Mouse (Mus musculus) liver, embryonic 13.5 days (tissue): ENCODE measurements at regions not wholly inside any gene's neighbourhood (a gene's known extent, or its start where the extent isn't known, plus 50 kb on each side); places are given as distances from the start of the nearest gene placed in this dataset.
"Not testable (repeated sequence)": the region's sequence is repeated elsewhere in the genome, so short reads cannot be mapped to it uniquely, and the experiment has no call there.

Experiments
- ATAC-seq: fragments of 200-750 bp; cut with Nextera tagmentation; 2 replicates; pipeline ENCODE4 v1.8.0; 2017; ENCODE audit warnings: low read depth, mild to moderate bottlenecking, moderate number of reproducible peaks, moderate library complexity
- DNase-seq: peaks from one replicate; pipeline ENCODE4 v3.0.0; 2022
- H3K27ac ChIP-seq: fragments of 300-500 bp; sonication (generic); 2 replicates; pipeline ENCODE4 v1.5.1; 2015; ENCODE audit warnings: moderate library complexity, mild to moderate bottlenecking, inconsistent platforms
- H3K27me3 ChIP-seq: fragments of 300-500 bp; sonication (generic); 2 replicates; pipeline ENCODE4 v1.6.1; 2015; ENCODE audit warnings: mild to moderate bottlenecking, inconsistent platforms
- H3K36me3 ChIP-seq: fragments of 300-500 bp; sonication (generic); 2 replicates; pipeline ENCODE4 v1.6.1; 2015; ENCODE audit warnings: mild to moderate bottlenecking, inconsistent platforms
- H3K4me1 ChIP-seq: fragments of 300-500 bp; sonication (generic); replicated peaks from 2 replicates; pipeline ENCODE4 v1.6.1; 2015; ENCODE audit warnings: inconsistent platforms
- H3K4me2 ChIP-seq: fragments of 300-500 bp; sonication (generic); 2 replicates; pipeline ENCODE4 v1.6.1; 2015; ENCODE audit warnings: inconsistent platforms, mild to moderate bottlenecking, moderate library complexity
- H3K4me3 ChIP-seq: fragments of 300-500 bp; sonication (generic); replicated peaks from 2 replicates; pipeline ENCODE4 v1.5.1; 2015; ENCODE audit warnings: mild to moderate bottlenecking, inconsistent platforms
- H3K9ac ChIP-seq: fragments of 300-500 bp; sonication (generic); 2 replicates; pipeline ENCODE4 v1.6.1; 2015; ENCODE audit warnings: mild to moderate bottlenecking, inconsistent platforms
- H3K9me3 ChIP-seq: fragments of 300-500 bp; sonication (generic); replicated peaks from 2 replicates; pipeline ENCODE4 v1.6.1; 2016; ENCODE audit warnings: inconsistent platforms
- WGBS: fragments of 180-500 bp; shearing (Covaris S2); methylation state at CpG from one replicate; pipeline ENCODE4 v1.1.7; 2015; ENCODE audit not compliant: insufficient replicate concordance; 5-methylcytosine and 5-hydroxymethylcytosine counted together

DNA sequence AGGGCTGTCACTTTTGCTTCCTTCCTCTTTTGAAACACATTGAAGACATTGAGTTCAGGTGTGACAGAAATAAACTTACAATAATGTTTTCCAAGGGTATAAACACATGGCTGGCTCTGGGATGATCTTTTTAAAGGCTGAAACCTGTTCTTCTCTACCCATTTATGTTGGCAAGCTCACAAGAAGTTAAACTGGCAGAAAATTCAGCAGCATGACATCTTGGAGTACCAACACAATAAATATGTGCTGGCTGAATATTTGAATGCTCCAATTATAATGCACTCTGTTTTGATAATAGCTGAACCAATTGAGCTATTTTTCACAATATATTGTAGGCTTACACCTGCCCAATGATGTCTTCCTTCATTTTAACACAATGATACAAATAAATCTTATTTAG, 168.1 kb upstream of the Fbxl7 start:
- H3K4me2 ChIP-seq: no peak overlapping the region
- no peaks in the 10 kb centered on the region for H3K4me1 ChIP-seq
- no peak overlapping the region for H3K9ac ChIP-seq
- H3K36me3 ChIP-seq: no peaks in the 10 kb centered on the region
- ATAC-seq (no peak), DNase-seq (no peak)
- no peaks in the 10 kb centered on the region for H3K9me3 ChIP-seq
- H3K27ac ChIP-seq: no peak overlapping the region
- H3K4me3 ChIP-seq: no peak overlapping the region
- no peaks in the 10 kb centered on the region for H3K27me3 ChIP-seq

DNA sequence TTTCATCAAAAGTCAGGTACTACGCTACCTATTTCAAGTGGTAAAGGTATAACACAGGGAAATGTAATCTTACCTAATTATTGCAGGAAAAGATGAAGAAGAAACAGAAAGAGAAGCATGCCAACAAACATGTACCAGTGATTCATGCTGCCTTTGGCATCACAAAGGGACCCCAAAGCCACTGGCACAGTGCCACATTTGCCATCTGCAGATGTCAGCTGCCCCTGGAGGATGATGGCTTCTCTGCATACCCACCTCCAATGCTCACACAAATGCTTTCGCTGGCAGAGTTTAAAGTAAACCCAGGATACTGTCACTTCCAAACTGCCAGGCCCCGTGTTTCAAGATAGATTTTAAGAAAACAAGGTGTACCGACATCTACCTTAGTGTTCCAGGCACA, 168.6 kb upstream of the Fbxl7 start:
- no peaks in the 10 kb centered on the region for H3K36me3 ChIP-seq
- H3K9ac ChIP-seq: no peak overlapping the region
- no peak for ATAC-seq
- 52% methylated on average over 4 of the region's 4 CpGs for WGBS
- no peaks in the 10 kb centered on the region for H3K4me1 ChIP-seq
- no peak overlapping the region for H3K4me3 ChIP-seq
- no peaks in the 10 kb centered on the region for H3K27me3 ChIP-seq
- no peak overlapping the region for H3K4me2 ChIP-seq
- H3K9me3 ChIP-seq: no peaks in the 10 kb centered on the region
- no peak for DNase-seq
- no peak overlapping the region for H3K27ac ChIP-seq

DNA sequence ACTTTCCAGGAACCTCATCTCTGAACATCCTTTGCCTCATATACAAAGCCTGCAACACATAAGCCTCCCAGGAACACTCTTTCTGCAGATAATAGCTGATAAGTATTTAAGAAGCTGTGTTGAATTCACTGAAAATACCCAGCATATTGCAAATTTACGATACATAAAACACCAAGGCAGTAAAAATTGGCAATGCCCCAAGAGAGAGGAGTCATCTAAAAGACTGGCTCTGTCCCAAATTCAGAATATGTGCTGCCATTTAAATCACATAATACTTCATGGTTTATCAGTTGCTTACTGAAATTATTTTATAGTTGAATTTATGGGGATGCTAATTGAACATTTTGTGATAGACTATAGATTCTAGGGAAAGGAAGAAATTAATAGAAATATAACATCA, 172.3 kb upstream of the Fbxl7 start:
- H3K27ac ChIP-seq: no peak overlapping the region
- DNase-seq: no peak
- WGBS: 40% methylated on average over 1 of the region's 1 CpGs

DNA sequence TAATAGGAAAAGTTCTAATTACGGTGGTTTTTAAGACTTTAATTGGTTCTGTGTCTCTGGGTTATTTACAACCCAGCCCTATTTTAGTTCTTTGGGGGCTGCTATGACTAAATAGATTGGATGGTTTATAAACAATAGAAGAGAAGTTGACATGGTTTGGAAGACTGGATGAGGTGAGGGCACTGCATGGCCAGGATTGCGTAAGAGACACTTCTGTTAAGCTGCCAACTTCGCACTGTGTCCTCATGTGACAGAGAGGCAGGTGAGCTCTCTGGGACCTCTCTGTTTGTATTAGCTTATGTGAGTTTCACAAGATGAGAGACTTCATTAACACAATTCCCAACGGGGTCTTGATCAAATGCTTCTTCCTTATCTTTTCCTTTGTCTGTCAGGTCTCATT, 182.5 kb upstream of the Fbxl7 start:
- H3K9ac ChIP-seq: no peak overlapping the region
- no peak overlapping the region for H3K4me3 ChIP-seq
- H3K4me2 ChIP-seq: no peak overlapping the region
- ATAC-seq (no peak), DNase-seq (no peak)
- no peaks in the 10 kb centered on the region for H3K27me3 ChIP-seq
- 65% methylated on average over 4 of the region's 4 CpGs for WGBS
- no peak overlapping the region for H3K27ac ChIP-seq
- no peaks in the 10 kb centered on the region for H3K4me1 ChIP-seq
- no peaks in the 10 kb centered on the region for H3K36me3 ChIP-seq
- no peaks in the 10 kb centered on the region for H3K9me3 ChIP-seq

More for the DNA sequence above, 172.3 kb upstream of the Fbxl7 start:
- Histone ChIP-seq H3K9me3 (no peaks in the 10 kb centered on the region), H3K4me1 (no peaks in the 10 kb centered on the region), H3K27me3 (no peaks in the 10 kb centered on the region), H3K9ac (no peak overlapping the region), H3K4me3 (no peak overlapping the region), H3K4me2 (no peak overlapping the region), H3K36me3 (no peaks in the 10 kb centered on the region)
- no peak for ATAC-seq

DNA sequence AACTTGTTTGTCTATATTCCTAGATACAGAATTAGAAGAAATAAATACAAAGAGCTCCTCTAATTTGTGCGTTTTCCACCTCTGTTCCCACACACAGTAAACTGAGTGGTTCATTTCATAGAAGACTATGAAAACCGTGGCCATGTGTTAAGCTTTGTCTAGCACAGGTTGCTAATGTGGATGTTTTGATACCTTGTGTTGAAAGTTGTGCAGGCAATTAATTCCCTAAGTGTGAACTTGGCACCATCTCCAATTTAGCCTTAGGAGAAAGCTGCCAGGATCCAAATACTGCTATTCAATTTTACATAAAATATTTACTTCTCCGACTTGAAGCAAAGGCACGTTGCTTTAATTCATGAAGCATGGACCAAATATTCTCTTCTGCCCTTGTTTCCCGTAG, 187.4 kb upstream of the Fbxl7 start:
- H3K4me1 ChIP-seq: no peaks in the 10 kb centered on the region
- no peaks in the 10 kb centered on the region for H3K27me3 ChIP-seq
- no peak overlapping the region for H3K4me2 ChIP-seq
- no peak for ATAC-seq
- no peak overlapping the region for H3K27ac ChIP-seq
- H3K36me3 ChIP-seq: no peaks in the 10 kb centered on the region
- no peak overlapping the region for H3K9ac ChIP-seq
- H3K9me3 ChIP-seq: no peaks in the 10 kb centered on the region
- no peak for DNase-seq
- no peak overlapping the region for H3K4me3 ChIP-seq
- 65% methylated on average over 5 of the region's 5 CpGs for WGBS

DNA sequence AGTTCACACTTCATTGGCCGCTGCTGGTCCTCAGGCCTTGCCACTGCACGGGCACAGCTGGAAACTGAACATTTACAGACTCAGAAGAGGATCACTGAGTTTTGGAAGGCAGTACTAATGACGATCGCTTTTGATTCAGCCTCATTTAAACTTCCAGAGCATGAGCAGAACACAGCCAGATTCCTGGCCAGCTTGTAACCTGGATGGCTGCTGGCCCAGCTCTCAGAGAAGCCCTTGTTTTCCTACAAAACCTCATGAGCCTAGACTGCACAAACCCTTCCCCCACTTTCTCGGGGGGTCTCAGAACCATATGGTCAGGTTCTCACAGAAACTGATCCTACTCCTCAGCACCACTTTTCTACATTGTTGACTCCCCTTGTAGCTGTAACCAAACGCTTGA, 188.2 kb upstream of the Fbxl7 start:
- WGBS: 57% methylated on average over 6 of the region's 6 CpGs
- Histone ChIP-seq H3K4me2 (no peak overlapping the region), H3K27me3 (no peaks in the 10 kb centered on the region), H3K36me3 (no peaks in the 10 kb centered on the region), H3K27ac (no peak overlapping the region), H3K9ac (no peak overlapping the region), H3K4me1 (no peaks in the 10 kb centered on the region), H3K4me3 (no peak overlapping the region), H3K9me3 (no peaks in the 10 kb centered on the region)
- no peak for DNase-seq
- no peak for ATAC-seq

DNA sequence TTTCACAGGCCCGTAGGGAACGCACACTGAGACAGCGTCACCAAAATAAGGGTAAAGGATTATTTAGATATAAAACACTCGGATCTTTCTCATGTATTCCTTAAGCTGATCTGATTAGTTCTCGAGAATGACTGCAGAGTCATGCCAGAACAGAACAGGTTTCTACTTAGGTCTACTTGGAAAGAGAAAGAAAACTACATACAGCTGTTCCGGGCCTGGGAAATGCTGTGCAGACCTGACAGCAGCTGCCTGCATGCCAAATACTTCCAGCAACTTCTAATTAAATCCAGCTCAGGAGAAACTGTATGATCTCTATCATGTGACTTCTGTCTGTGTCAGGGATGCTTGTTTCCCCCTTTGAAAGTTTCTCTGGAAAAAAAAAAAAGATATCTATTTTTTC, 193.8 kb upstream of the Fbxl7 start:
- Histone ChIP-seq H3K27me3 (no peaks in the 10 kb centered on the region), H3K9me3 (no peaks in the 10 kb centered on the region), H3K4me1 (no peaks in the 10 kb centered on the region), H3K4me3 (no peak overlapping the region), H3K9ac (no peak overlapping the region), H3K4me2 (no peak overlapping the region), H3K27ac (no peak overlapping the region), H3K36me3 (no peaks in the 10 kb centered on the region)
- no peak for ATAC-seq
- 66% methylated on average over 6 of the region's 6 CpGs for WGBS
- DNase-seq: no peak

DNA sequence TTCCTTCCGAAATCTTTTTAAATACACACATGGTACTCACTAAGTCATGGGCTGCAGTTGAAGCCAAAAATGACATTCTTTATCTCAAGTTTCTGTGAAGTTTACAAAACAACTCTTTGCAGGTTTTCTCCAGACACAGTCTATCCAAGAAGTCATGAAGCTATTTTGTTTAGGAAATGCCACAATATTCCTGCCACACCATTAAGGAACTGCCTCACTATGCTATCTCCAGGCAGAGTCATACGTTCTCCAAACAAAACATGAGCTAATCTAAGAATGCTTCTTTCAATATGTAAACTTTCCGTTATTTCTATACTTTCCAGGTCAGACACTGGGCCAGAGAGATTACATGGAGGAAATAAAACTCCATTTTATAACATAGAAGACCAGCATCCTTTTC, 198.7 kb upstream of the Fbxl7 start:
- ATAC-seq: no peak
- no peak for DNase-seq
- whole genome bisulfite sequencing: 49% methylated on average over 3 of the region's 3 CpGs
- Histone ChIP-seq H3K9me3 (no peaks in the 10 kb centered on the region), H3K36me3 (no peaks in the 10 kb centered on the region), H3K4me2 (no peak overlapping the region), H3K27ac (no peak overlapping the region), H3K27me3 (no peaks in the 10 kb centered on the region), H3K4me3 (no peak overlapping the region), H3K4me1 (no peaks in the 10 kb centered on the region), H3K9ac (no peak overlapping the region)

DNA sequence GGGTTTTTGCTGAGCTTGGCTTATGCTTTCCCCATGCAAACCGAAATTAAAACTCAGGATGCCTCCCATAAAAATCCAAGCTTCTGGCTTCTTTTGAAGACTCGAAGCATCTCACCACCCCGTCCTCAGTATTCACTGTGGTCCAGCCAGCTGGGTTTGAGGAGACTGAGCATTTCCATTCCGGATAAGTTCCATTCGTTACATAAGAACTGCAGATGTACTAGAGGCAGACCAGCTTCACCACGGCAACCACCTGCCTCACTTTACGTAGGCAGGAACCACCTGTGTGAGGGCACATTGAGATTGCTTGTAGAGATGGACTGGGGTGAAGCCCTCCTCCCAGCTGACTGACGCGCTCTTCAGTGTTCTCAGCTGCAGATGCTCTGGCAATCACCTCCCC, 199.9 kb upstream of the Fbxl7 start:
- H3K27ac ChIP-seq: no peak overlapping the region
- WGBS: 71% methylated on average over 9 of the region's 9 CpGs
- ATAC-seq (no peak), DNase-seq (no peak)
- no peak overlapping the region for H3K9ac ChIP-seq
- no peaks in the 10 kb centered on the region for H3K36me3 ChIP-seq
- H3K9me3 ChIP-seq: no peaks in the 10 kb centered on the region
- H3K4me2 ChIP-seq: no peak overlapping the region
- no peaks in the 10 kb centered on the region for H3K4me1 ChIP-seq
- H3K4me3 ChIP-seq: no peak overlapping the region
- H3K27me3 ChIP-seq: no peaks in the 10 kb centered on the region

DNA sequence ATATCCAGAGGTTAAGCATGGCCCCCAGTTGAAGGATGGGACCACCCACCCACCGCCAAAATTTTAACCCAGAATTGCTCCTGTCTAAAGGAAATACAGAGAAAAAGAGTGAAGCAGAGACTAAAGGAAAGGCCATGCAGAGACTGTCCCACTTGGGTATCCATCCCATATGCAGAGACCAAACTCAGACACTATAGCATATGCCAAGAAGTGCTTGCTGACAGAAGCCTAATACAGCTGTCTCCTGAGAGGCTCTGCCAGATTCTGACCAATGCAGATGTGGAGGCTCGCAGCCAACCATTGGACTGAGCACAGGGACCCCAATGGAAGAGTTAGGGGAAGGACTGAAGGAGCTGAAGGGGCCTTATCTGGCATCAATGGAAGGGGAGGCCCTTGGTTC, 206.2 kb upstream of the Fbxl7 start:
- ATAC-seq, H3K36me3 ChIP-seq, H3K9ac ChIP-seq, H3K4me3 ChIP-seq, H3K9me3 ChIP-seq, DNase-seq, H3K4me2 ChIP-seq, H3K27me3 ChIP-seq, H3K27ac ChIP-seq, H3K4me1 ChIP-seq: not testable (repeated sequence)
- 65% methylated on average over 2 of the region's 2 CpGs for WGBS

DNA sequence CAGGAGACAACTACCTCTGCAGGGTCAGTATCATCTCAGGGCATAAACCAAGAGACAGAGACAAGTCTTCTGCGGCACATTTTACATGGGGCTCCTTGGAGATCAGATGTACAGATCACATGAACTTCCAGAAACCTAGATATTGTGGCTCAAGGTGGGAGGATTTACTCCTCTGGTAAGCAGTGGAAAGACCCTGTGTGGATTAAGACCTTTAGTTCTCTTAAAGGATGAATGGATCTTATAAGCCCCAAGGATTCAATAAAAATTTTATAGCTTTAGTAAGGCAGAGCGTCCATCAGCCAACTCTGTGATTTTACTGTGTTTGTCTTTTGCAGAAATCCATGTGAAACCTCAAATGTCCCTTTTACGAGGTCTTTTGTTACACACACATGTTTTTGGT, 213.8 kb upstream of the Fbxl7 start:
- Histone ChIP-seq H3K27me3 (no peaks in the 10 kb centered on the region), H3K4me1 (no peaks in the 10 kb centered on the region), H3K4me3 (no peak overlapping the region), H3K36me3 (no peaks in the 10 kb centered on the region), H3K9ac (no peak overlapping the region), H3K4me2 (no peak overlapping the region), H3K27ac (no peak overlapping the region), H3K9me3 (no peaks in the 10 kb centered on the region)
- DNase-seq: no peak
- ATAC-seq: no peak
- 55% methylated on average over 3 of the region's 3 CpGs for WGBS

DNA sequence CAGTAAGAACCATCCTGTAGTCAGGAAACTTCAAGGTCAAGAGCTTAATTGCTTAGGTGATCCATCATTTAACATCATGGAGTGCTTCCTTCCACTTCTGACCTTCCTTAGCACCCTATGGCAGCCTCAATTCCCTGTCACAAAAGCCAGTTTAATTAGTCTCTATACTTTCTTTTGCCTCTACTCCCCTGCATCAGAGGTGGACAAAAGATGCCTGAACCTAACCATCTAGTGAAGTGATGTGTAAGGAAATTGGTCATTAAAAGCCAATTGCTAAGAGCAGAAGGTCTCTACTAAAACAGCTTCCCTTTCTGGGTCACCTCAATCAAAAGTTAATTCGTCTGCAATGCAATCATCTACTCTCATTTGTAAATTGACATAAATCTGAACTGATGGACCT, 234.3 kb upstream of the Fbxl7 start:
- Histone ChIP-seq H3K36me3 (no peaks in the 10 kb centered on the region), H3K4me2 (no peak overlapping the region), H3K27me3 (no peaks in the 10 kb centered on the region), H3K4me3 (no peak overlapping the region), H3K27ac (no peak overlapping the region), H3K9ac (no peak overlapping the region), H3K9me3 (no peaks in the 10 kb centered on the region), H3K4me1 (no peaks in the 10 kb centered on the region)
- no peak for DNase-seq
- WGBS: 23% methylated on average over 1 of the region's 1 CpGs
- ATAC-seq: no peak

DNA sequence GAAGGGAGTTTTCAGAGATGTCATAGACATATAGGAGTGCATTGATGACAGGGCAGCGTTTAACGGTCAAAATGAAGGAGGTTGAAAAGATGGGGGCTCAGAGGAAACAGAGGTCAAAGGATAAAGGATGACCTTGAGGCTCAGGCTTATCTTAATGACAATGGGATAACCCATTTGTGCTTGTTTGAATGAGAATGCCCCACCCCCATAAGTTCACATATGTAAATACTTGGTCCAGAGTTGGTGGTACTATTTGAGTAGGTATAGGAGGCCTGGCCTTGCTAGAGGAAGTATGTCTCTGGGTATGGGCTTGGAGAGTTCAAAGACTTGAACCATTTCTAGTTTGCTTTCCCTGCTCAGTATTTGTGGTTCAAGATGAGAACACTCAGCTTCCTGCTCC, 237.4 kb upstream of the Fbxl7 start:
- no peak overlapping the region for H3K9ac ChIP-seq
- H3K27ac ChIP-seq: no peak overlapping the region
- DNase-seq (no peak), ATAC-seq (no peak)
- H3K9me3 ChIP-seq: no peaks in the 10 kb centered on the region
- H3K4me2 ChIP-seq: no peak overlapping the region
- WGBS: 61% methylated on average over 2 of the region's 2 CpGs
- no peaks in the 10 kb centered on the region for H3K27me3 ChIP-seq
- H3K4me1 ChIP-seq: no peaks in the 10 kb centered on the region
- H3K4me3 ChIP-seq: no peak overlapping the region
- H3K36me3 ChIP-seq: no peaks in the 10 kb centered on the region
